Mouse (Mus musculus) ovary, adult 18-20 months (tissue): ENCODE results near the gene Map4k5.

Experiments used
- DNase-seq: peaks from one replicate; pipeline ENCODE4 v3.0.0; 2022; ENCODE audit warnings: low spot score, mixed read lengths

The Map4k5 gene

GRCm38 (mm10) chr12:69885170-69885923 lies 7.7 kb downstream of the Map4k5 start:
- DNase-seq, result no peak

GRCm38 (mm10) chr12:69884053-69884452 lies 8.9 kb downstream of the Map4k5 start:
- DNase-seq, result no peak

GRCm38 (mm10) chr12:69881198-69881905 lies 11.6 kb downstream of the Map4k5 start:
- DNase-seq, result no peak

- no peak for DNase-seq
Measured at GRCm38 (mm10) chr12:69879739-69880138, 13.3 kb downstream of the Map4k5 start.

- DNase-seq, result no peak
Measured at GRCm38 (mm10) chr12:69879172-69879665, 13.8 kb downstream of the Map4k5 start.

- no peak for DNase-seq
Measured at GRCm38 (mm10) chr12:69877842-69878363, 15.1 kb downstream of the Map4k5 start.

GRCm38 (mm10) chr12:69871632-69872031 lies 21.4 kb downstream of the Map4k5 start:
- DNase-seq, result no peak

GRCm38 (mm10) chr12:69867338-69867737 lies 25.7 kb downstream of the Map4k5 start:
- no peak for DNase-seq

- no peak for DNase-seq
Measured at GRCm38 (mm10) chr12:69864164-69864692, 28.8 kb downstream of the Map4k5 start.

- DNase-seq, result no peak
Measured at GRCm38 (mm10) chr12:69863505-69863904, 29.5 kb downstream of the Map4k5 start.

GRCm38 (mm10) chr12:69858847-69859246 lies 34.2 kb downstream of the Map4k5 start:
- DNase-seq, result no peak

- DNase-seq, result no peak
Measured at GRCm38 (mm10) chr12:69857597-69857996, 35.4 kb downstream of the Map4k5 start.

- no peak for DNase-seq
Measured at GRCm38 (mm10) chr12:69856398-69856797, 36.6 kb downstream of the Map4k5 start.

- no peak for DNase-seq
Measured at GRCm38 (mm10) chr12:69855641-69856300, 37.2 kb downstream of the Map4k5 start.

- no peak for DNase-seq
Measured at GRCm38 (mm10) chr12:69853942-69854341, 39.1 kb downstream of the Map4k5 start.

GRCm38 (mm10) chr12:69853387-69853786 lies 39.6 kb downstream of the Map4k5 start:
- DNase-seq, result no peak

GRCm38 (mm10) chr12:69852288-69852687 lies 40.7 kb downstream of the Map4k5 start:
- no peak for DNase-seq

GRCm38 (mm10) chr12:69848083-69848878 lies 44.7 kb downstream of the Map4k5 start:
- no peak for DNase-seq

GRCm38 (mm10) chr12:69846499-69846898 lies 46.5 kb downstream of the Map4k5 start:
- no peak for DNase-seq

GRCm38 (mm10) chr12:69845722-69846121 lies 47.3 kb downstream of the Map4k5 start:
- no peak for DNase-seq
